Mouse (Mus musculus) C2C12 (cell line): ENCODE data around the gene Odf2. TPM values are rescaled to one million over a fixed set of nuclear protein-coding genes. Genes with fewer than 3 reads are reported as not detected.

Experiments
- H3K27me3 ChIP-seq: one replicate; pipeline ENCODE4 v1.6.1; 2011; ENCODE audit not compliant: control insufficient read depth, insufficient read depth, insufficient read length
- H3K36me3 ChIP-seq: one replicate; pipeline ENCODE4 v1.6.1; 2011; ENCODE audit not compliant: control insufficient read depth, insufficient read depth
- H3K4me3 ChIP-seq: one replicate; pipeline ENCODE4 v1.5.1; 2011; ENCODE audit warnings: mild to moderate bottlenecking, control low read depth; ENCODE audit not compliant: poor library complexity, insufficient read depth, severe bottlenecking
- H3K79me2 ChIP-seq: one replicate; pipeline ENCODE4 v1.6.1; 2011; ENCODE audit not compliant: control insufficient read depth, insufficient read depth
- H3K79me3 ChIP-seq: one replicate; pipeline ENCODE4 v1.6.1; 2011; ENCODE audit warnings: low read depth, control low read depth
- H3ac ChIP-seq: one replicate; pipeline ENCODE3; 2011; ENCODE audit warnings: low read depth; ENCODE audit not compliant: control insufficient read depth, insufficient read length
- CEBPB ChIP-seq: IDR thresholded peaks from one replicate; pipeline ENCODE4 v1.6.1; 2011; ENCODE audit warnings: low read depth, mild to moderate bottlenecking, control low read depth, moderate library complexity
- CTCF ChIP-seq: IDR thresholded peaks from one replicate; pipeline ENCODE4 v1.5.1; 2011; ENCODE audit not compliant: control insufficient read depth, insufficient read depth, insufficient read length
- FOSL1 ChIP-seq: IDR thresholded peaks from one replicate; pipeline ENCODE4 v1.8.0; 2011; ENCODE audit warnings: mild to moderate bottlenecking, low read length; ENCODE audit not compliant: poor library complexity, insufficient read depth, severe bottlenecking
- MAX ChIP-seq: IDR thresholded peaks from one replicate; pipeline ENCODE4 v1.6.1; 2011; ENCODE audit warnings: mild to moderate bottlenecking, control low read depth
- MYOD1 ChIP-seq: IDR thresholded peaks from one replicate; pipeline ENCODE4 v1.6.1; 2011; ENCODE audit warnings: low read depth; ENCODE audit not compliant: control insufficient read depth, insufficient read length
- MYOG ChIP-seq: IDR thresholded peaks from one replicate; pipeline ENCODE4 v1.6.1; 2011; ENCODE audit not compliant: control insufficient read depth, insufficient read length; ENCODE audit errors: extremely low read depth
- USF1 ChIP-seq: IDR thresholded peaks from one replicate; pipeline ENCODE4 v1.6.1; 2011; ENCODE audit warnings: low read depth, mild to moderate bottlenecking, control low read depth, moderate library complexity
- polyA plus RNA-seq: library from polyadenylated mRNA; unstranded; fragments of >200 nt; fragmentation: generic; extraction: Trizol; gene quantifications from one replicate; pipeline ENCODE4 v1.2.1, GENCODE M21; 2012; ENCODE audit warnings: missing spikeins

Odf2 gene
- polyA plus RNA-seq, 1 experiment: 31.3 TPM

DNA sequence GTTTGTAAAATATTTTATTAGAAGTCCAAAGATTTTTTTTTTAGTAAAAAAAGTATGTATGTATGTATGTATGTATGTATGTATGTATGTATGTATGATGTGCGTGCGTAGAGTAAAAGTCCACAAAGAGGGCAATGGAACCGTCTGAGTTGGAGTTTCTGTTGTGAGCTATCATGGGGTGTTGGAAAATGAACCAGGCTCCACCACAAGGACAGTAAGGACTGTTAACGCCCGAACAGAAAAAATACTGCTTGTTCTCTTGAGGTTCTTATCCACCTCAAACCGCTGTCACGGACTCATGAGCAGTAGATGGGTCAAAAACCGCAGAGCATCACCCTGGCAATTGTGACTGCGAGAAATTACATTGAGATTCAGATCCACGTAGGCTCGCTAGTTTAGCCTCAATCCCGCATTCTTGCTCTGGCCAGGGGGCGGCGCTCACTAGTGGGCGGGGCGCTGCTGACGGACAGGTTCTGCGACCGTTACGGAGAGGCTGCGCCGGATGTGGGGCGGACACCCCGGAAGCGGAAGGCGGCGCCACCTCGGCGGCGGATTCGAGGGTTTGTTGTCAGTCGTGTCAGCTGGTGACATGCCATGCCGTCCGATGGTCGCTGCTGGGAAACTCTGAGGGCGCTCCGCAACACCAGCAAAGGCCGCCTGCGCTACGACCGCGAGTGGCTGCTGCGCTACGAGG, 46.0 kb downstream of the Odf2 start, which contains the start of gene Gle1:
Gene Gle1, plus strand, starts transcription at position 521 of the 694 bp plus-strand sequence.
- no peak for TF ChIP-seq USF1
- TF ChIP-seq MAX: peak; percentile 89
- TF ChIP-seq CTCF: peak; percentile 27
- Histone ChIP-seq H3K79me2 (peaks cover 17% of the 10 kb centered on the region), H3K79me3 (peaks cover 14% of the 10 kb centered on the region)

DNA sequence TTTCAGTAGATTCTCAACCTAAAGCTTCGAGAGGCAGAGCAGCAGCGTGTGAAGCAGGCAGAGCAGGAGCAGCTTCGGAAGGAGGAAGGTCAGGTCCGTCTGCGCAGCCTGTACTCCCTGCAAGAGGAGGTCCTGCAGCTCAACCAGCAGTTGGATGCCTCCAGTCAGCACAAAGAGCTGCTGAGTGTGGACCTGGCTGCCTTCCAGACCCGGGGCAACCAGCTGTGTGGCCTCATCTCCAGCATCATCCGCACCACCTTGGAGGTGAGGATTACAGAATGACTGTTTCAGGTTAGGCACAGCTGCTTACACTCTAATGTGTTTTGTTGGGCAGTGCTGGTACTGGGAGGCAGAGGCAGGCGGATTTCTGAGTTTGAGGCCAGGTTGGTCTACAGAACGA, 51.1 kb downstream of the Odf2 start:
- no peak overlapping the region for H3ac ChIP-seq
- H3K79me3 ChIP-seq: peaks cover 14% of the 10 kb centered on the region
- H3K27me3 ChIP-seq: no peaks in the 10 kb centered on the region
- H3K36me3 ChIP-seq: peaks cover 73% of the 10 kb centered on the region
- H3K4me3 ChIP-seq: no peak overlapping the region
- TF ChIP-seq CEBPB (no peak), FOSL1 (no peak), USF1 (no peak), MYOG (no peak), MYOD1 (no peak), CTCF (no peak), MAX (no peak)
- peaks cover 17% of the 10 kb centered on the region for H3K79me2 ChIP-seq

More for the DNA sequence above, 46.0 kb downstream of the Odf2 start, which contains the start of gene Gle1:
- Histone ChIP-seq H3K36me3 (peaks cover 44% of the 10 kb centered on the region), H3ac (peak within 1 kb of the TSS; percentile 88), H3K4me3 (peak within 1 kb of the TSS; percentile 94), H3K27me3 (no peaks in the 10 kb centered on the region)

DNA sequence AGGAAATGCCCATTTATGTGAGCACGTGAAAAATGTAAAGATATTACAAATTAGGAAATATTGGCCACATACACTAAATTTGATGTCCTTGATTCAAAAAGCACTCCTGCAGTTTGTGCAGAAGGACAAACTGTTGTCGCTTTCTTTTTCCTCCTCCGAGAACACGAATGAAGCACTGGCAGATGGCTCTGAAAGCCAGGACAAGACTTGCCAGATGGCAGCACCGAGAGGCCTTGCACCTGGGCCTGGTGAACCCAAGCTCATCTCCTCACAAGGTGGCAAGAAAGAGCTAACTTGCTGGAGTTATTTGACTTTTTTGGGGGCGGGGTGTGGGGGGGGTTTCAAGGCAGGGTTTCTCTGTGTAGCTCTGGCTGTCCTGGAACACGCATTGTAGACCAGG, 51.8 kb downstream of the Odf2 start:
- Histone ChIP-seq H3K4me3 (no peak overlapping the region), H3K79me3 (peaks cover 9% of the 10 kb centered on the region), H3K27me3 (no peaks in the 10 kb centered on the region), H3K79me2 (peaks cover 12% of the 10 kb centered on the region), H3K36me3 (peaks cover 78% of the 10 kb centered on the region), H3ac (no peak overlapping the region)
- TF ChIP-seq CTCF (no peak), MYOD1 (no peak), MAX (no peak), USF1 (no peak), CEBPB (no peak), MYOG (no peak)

DNA sequence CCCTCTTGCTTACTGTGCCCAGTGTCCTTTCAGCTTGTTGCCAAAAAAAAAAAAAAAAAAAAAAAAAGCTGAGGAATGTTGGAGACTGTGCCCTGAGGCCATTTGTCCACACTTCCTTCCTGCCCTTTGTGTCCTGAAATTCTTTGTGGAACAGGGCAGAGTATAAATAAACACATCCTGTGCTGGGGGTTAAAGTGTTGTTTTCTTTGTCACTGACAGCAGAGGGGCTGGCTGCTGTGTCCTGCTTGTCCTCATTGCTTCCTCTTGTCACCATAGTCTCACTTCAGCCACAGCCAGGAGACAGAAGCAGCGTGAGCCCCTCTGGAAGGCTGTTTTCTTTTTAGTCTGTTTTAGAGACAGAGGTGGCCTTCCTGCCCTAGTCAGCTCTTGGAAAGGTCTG, 55.7 kb downstream of the Odf2 start:
- no peaks in the 10 kb centered on the region for H3K79me2 ChIP-seq
- no peak overlapping the region for H3K4me3 ChIP-seq
- no peak for TF ChIP-seq USF1
- TF ChIP-seq CEBPB: no peak
- no peak for TF ChIP-seq MYOD1
- TF ChIP-seq FOSL1: no peak
- no peak for TF ChIP-seq MYOG
- no peak for TF ChIP-seq CTCF
- no peak for TF ChIP-seq MAX
- no peak overlapping the region for H3ac ChIP-seq
- no peaks in the 10 kb centered on the region for H3K27me3 ChIP-seq
- H3K36me3 ChIP-seq: peaks cover 80% of the 10 kb centered on the region
- no peaks in the 10 kb centered on the region for H3K79me3 ChIP-seq

DNA sequence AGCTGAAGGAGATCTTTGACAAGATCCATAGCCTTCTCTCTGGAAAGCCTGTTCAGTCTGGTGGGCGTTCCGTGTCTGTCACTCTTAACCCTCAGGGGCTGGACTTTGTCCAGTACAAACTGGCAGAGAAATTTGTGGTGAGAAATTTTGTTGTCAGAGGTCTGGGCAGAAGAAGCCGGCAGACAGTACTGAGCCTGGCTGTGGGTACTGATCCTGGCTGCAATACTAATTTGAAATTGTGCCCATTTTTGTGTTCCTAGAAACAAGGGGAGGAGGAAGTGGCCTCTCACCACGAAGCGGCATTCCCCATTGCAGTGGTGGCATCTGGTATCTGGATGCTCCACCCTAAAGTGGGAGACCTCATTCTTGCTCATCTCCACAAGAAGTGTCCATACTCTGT, 59.9 kb downstream of the Odf2 start:
- H3ac ChIP-seq: no peak overlapping the region
- no peak for TF ChIP-seq FOSL1
- no peak for TF ChIP-seq MYOD1
- no peak for TF ChIP-seq CTCF
- TF ChIP-seq USF1: no peak
- TF ChIP-seq CEBPB: no peak
- no peak for TF ChIP-seq MAX
- TF ChIP-seq MYOG: no peak
- H3K36me3 ChIP-seq: peaks cover 83% of the 10 kb centered on the region
- no peaks in the 10 kb centered on the region for H3K79me2 ChIP-seq
- no peak overlapping the region for H3K4me3 ChIP-seq
- H3K79me3 ChIP-seq: no peaks in the 10 kb centered on the region
- H3K27me3 ChIP-seq: no peaks in the 10 kb centered on the region

DNA sequence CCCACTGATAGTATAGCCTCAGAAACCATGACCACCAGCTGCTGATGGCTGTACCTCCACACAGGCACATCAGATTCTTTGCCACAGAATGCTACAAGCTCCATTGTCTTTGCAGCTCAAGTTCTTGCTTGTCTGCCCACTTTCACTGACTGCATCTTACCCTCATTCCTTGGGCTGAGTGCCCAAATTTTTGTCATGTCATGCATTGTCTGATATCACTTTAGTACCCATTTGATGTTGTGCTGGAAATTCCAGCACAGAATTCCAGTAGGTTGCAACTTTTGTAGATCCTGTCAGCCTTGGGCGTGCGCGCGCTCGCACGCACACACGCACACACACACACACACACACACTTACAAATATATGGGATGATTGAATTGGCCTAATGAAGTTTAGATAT, 72.2 kb downstream of the Odf2 start:
- TF ChIP-seq MAX: no peak
- no peak for TF ChIP-seq FOSL1
- no peak for TF ChIP-seq CTCF
- TF ChIP-seq USF1: no peak
- no peak for TF ChIP-seq MYOD1
- TF ChIP-seq MYOG: no peak
- TF ChIP-seq CEBPB: no peak
- peaks cover 4% of the 10 kb centered on the region for H3K79me3 ChIP-seq
- no peak overlapping the region for H3K4me3 ChIP-seq
- no peaks in the 10 kb centered on the region for H3K27me3 ChIP-seq
- peaks cover 8% of the 10 kb centered on the region for H3K79me2 ChIP-seq
- peaks cover 34% of the 10 kb centered on the region for H3K36me3 ChIP-seq
- no peak overlapping the region for H3ac ChIP-seq
